Comparison of ENCODE assay signal across 10 mouse cellular contexts in genomic region chr1:161748138-161748537, GRCm38 (mm10). TPM values are rescaled to one million over a fixed set of nuclear protein-coding genes. Genes with fewer than 3 reads are reported as not detected.
DNase-seq lines count a peak whose midpoint lies in the region; ATAC-seq and TF ChIP-seq lines count a peak whose summit lies in the region.
"Had no signal": no experiment of that assay in that cellular context is flagged by ENCODE, and none has a peak within 500 bp of the region (broad histone marks: within the 10 kb centered on the region; RNA-seq: fewer than 3 reads in every experiment).

No protein-coding gene starts in this region.

- TF ChIP-seq EP300 in heart, adult 2 months (IDR thresholded peaks at IDR 0.05; ENCODE audit: insufficient read depth, low read depth, low read length), result no peak
- TF ChIP-seq EP300 in CH12.LX (IDR thresholded peaks at IDR 0.05; ENCODE audit: low read length), result no peak

- dilution Hi-C loops in CH12.LX (cut with MboI; ENCODE audit: extremely low pct_ligation_motif_present, extremely low pct_unique_long_range_greater_than_20kb, low sequenced_read_pairs), result no loop called here

- H3K9me3 ChIP-seq in heart, embryonic 11.5 days (replicated peaks; ENCODE audit: control insufficient read depth, low read length), result no peaks in the 10 kb centered on the region
- H3K9me3 ChIP-seq in CH12.LX (replicated peaks; ENCODE audit: low read length), result no peaks in the 10 kb centered on the region
- no peaks in the 10 kb centered on the region for H3K9me3 ChIP-seq in megakaryocyte, embryonic 14.5 days
- H3K9me3 ChIP-seq: neural tube, embryonic 12.5 days had no signal

- H3K36me3 ChIP-seq in heart, adult 2 months (ENCODE audit: control insufficient read depth, insufficient read depth, low read length), result no peaks in the 10 kb centered on the region
- H3K36me3 ChIP-seq in heart, embryonic 11.5 days (ENCODE audit: control insufficient read depth, insufficient read depth, low read length), result no peaks in the 10 kb centered on the region
- H3K36me3 ChIP-seq in CH12.LX (replicated peaks in 1 of 2; ENCODE audit: control insufficient read depth in 1 of 2, insufficient read depth in 1 of 2, low read length in 1 of 2), result no peaks in the 10 kb centered on the region
- H3K36me3 ChIP-seq in megakaryocyte, embryonic 14.5 days (replicated peaks; ENCODE audit: low read length), result no peaks in the 10 kb centered on the region
- H3K36me3 ChIP-seq: neural tube, embryonic 12.5 days had no signal

- intact Hi-C loops in heart, adult 2 months (cut with DNase I), result no loop called here

- H3K4me2 ChIP-seq in heart, embryonic 11.5 days, result no peak overlapping the region
- peak overlapping the region; percentile 95 for H3K4me2 ChIP-seq in CH12.LX (ENCODE audit: insufficient read depth, low read depth, poor library complexity, severe bottlenecking)
- H3K4me2 ChIP-seq: neural tube, embryonic 12.5 days had no signal

- peak; percentile 81 for TF ChIP-seq CTCF in heart, adult 2 months (IDR thresholded peaks at IDR 0.05)
- TF ChIP-seq CTCF in CH12.LX (conservative IDR thresholded peaks at IDR 0.05 in 1 of 2, IDR thresholded peaks at IDR 0.05 in 1 of 2; ENCODE audit: low read depth in 2 of 2, low read length in 2 of 2), result peak; percentile 95 to 98
- peak; percentile 69 for TF ChIP-seq CTCF in bone marrow, adult 2 months (IDR thresholded peaks at IDR 0.05; ENCODE audit: control insufficient read depth, insufficient read depth, low read length)

- no peak overlapping the region for H3K27ac ChIP-seq in heart, adult 2 months
- no peak overlapping the region for H3K27ac ChIP-seq in heart, embryonic 11.5 days (ENCODE audit: low read depth, low read length)
- H3K27ac ChIP-seq in CH12.LX (ENCODE audit: insufficient read depth, low read depth), result no peak overlapping the region
- H3K27ac ChIP-seq in bone marrow, adult 2 months (ENCODE audit: control insufficient read depth, insufficient read depth, low read depth, low read length, poor library complexity), result no peak overlapping the region
- H3K27ac ChIP-seq: neural tube, embryonic 12.5 days had no signal

- DNase-seq in heart, adult 2 months, result peak; percentile 39 to 54
- peak; percentile 91 for DNase-seq in CH12.LX (ENCODE audit: extremely low read depth)
- DNase-seq in frontal cortex, postnatal 14 days (ENCODE audit: low spot score in 2 of 2), result peak; percentile 13 to 49
- DNase-seq in layer of hippocampus, postnatal 14 days (ENCODE audit: low spot score in 2 of 2), result peak; percentile 52 to 53
- peak; percentile 64 to 68 for DNase-seq in spleen, postnatal 36 days (ENCODE audit: low spot score in 2 of 2)

- no peak overlapping the region for H3K9ac ChIP-seq in heart, adult 2 months (ENCODE audit: low read depth, low read length)
- no peak overlapping the region for H3K9ac ChIP-seq in heart, embryonic 11.5 days (ENCODE audit: low read depth, low read length)
- H3K9ac ChIP-seq in CH12.LX (ENCODE audit: insufficient read depth, low read depth), result peak overlapping the region; percentile 39; the same call in 1 of the 2 replicates
- H3K9ac ChIP-seq: neural tube, embryonic 12.5 days had no signal

- TF ChIP-seq RAD21 in CH12.LX (IDR thresholded peaks at IDR 0.05; ENCODE audit: low read depth, low read length), result peak; percentile 99

- no peaks in the 10 kb centered on the region for H3K79me2 ChIP-seq in heart, adult 2 months (replicated peaks; ENCODE audit: control insufficient read depth, insufficient read depth, low read length)
- no peaks in the 10 kb centered on the region for H3K79me2 ChIP-seq in CH12.LX (replicated peaks; ENCODE audit: control insufficient read depth, extremely low read depth, insufficient read depth, poor library complexity, severe bottlenecking)

- WGBS in heart, adult 2 months, result 22% methylated on average over 8 of the region's 8 CpGs
- WGBS in heart, embryonic 11.5 days (ENCODE audit: insufficient replicate concordance), result 30% methylated on average over 8 of the region's 8 CpGs
- 4% methylated on average over 8 of the region's 8 CpGs for WGBS in bone marrow, adult 2 months

- TF ChIP-seq POLR2A in heart, adult 2 months (IDR thresholded peaks at IDR 0.05; ENCODE audit: insufficient read depth, low read depth, low read length), result no peak
- TF ChIP-seq POLR2A in CH12.LX (IDR thresholded peaks at IDR 0.05; ENCODE audit: low read depth, low read length), result no peak
- TF ChIP-seq POLR2A in bone marrow, adult 2 months (IDR thresholded peaks at IDR 0.05; ENCODE audit: borderline replicate concordance, control insufficient read depth, low read depth, low read length), result no peak

- no peak for ATAC-seq in heart, embryonic 11.5 days (replicated peaks; ENCODE audit: insufficient number of reproducible peaks, low FRiP score, low TSS enrichment)

- no peaks in the 10 kb centered on the region for H3K27me3 ChIP-seq in heart, adult 2 months (ENCODE audit: control insufficient read depth, insufficient read depth, low read length)
- peaks cover 3% of the 10 kb centered on the region; the same call in 1 of the 2 replicates for H3K27me3 ChIP-seq in heart, embryonic 11.5 days (ENCODE audit: control insufficient read depth, insufficient read depth, low read length)
- H3K27me3 ChIP-seq in CH12.LX (replicated peaks), result no peaks in the 10 kb centered on the region
- H3K27me3 ChIP-seq in megakaryocyte, embryonic 14.5 days (replicated peaks), result peaks cover 23% of the 10 kb centered on the region
- H3K27me3 ChIP-seq: neural tube, embryonic 12.5 days had no signal

- in situ Hi-C loops in CH12.LX (cut with MboI; ENCODE audit: low pct_ligation_motif_present, low pct_unique_long_range_greater_than_20kb, low sequenced_read_pairs), result loop anchor here (5.0 to 25.0 kb wide), 4 partner anchors 74 to 686 kb away; partner anchors contain the start of genes Cenpl and Dars2

- no peak overlapping the region for H3K4me3 ChIP-seq in heart, adult 2 months
- no peak overlapping the region for H3K4me3 ChIP-seq in heart, embryonic 11.5 days (ENCODE audit: low read depth, low read length)
- H3K4me3 ChIP-seq in CH12.LX (replicated peaks in 1 of 3; ENCODE audit: low read depth in 2 of 3, low read length in 2 of 3, poor library complexity in 1 of 3), result no peak overlapping the region
- no peak overlapping the region for H3K4me3 ChIP-seq in bone marrow, adult 2 months (replicated peaks; ENCODE audit: control insufficient read depth, low read depth, low read length)
- peak overlapping the region; percentile 86 for H3K4me3 ChIP-seq in megakaryocyte, embryonic 14.5 days (replicated peaks)
- H3K4me3 ChIP-seq: neural tube, embryonic 12.5 days had no signal

- no peaks in the 10 kb centered on the region for H3K4me1 ChIP-seq in heart, adult 2 months (ENCODE audit: control insufficient read depth, insufficient read depth, low read length)
- 0 out of 2 replicates have a peak, but pooled peaks cover 7% of the 10 kb centered on the region for H3K4me1 ChIP-seq in heart, embryonic 11.5 days (ENCODE audit: control insufficient read depth, insufficient read depth, low read length)
- H3K4me1 ChIP-seq in CH12.LX (ENCODE audit: control insufficient read depth in 1 of 2, insufficient read depth in 2 of 2), result peaks cover 4 to 36% of the 10 kb centered on the region in 2 experiments
- H3K4me1 ChIP-seq in bone marrow, adult 2 months (ENCODE audit: control insufficient read depth, insufficient read depth, low read length), result no peaks in the 10 kb centered on the region
- H3K4me1 ChIP-seq in megakaryocyte, embryonic 14.5 days, result peaks cover 35% of the 10 kb centered on the region
- H3K4me1 ChIP-seq: neural tube, embryonic 12.5 days had no signal

TF ChIP-seq in CH12.LX, 34 proteins besides CTCF, POLR2A, EP300 and RAD21 (continues in another document):
- TF ChIP-seq MEF2A (IDR thresholded peaks at IDR 0.05; ENCODE audit: borderline replicate concordance, low read depth, low read length) (peak; percentile 54; the same call in 1 of the 2 replicates), UBTF (IDR thresholded peaks at IDR 0.05; ENCODE audit: low read depth, low read length) (no peak), GABPA (IDR thresholded peaks at IDR 0.05; ENCODE audit: insufficient replicate concordance, low read depth, low read length) (no peak), MAZ (IDR thresholded peaks at IDR 0.05; ENCODE audit: low read depth, low read length) (no peak; the same call in 1 of the 2 replicates), IRF4 (IDR thresholded peaks at IDR 0.05; ENCODE audit: low read depth, low read length) (peak; percentile 64), HCFC1 (IDR thresholded peaks at IDR 0.05; ENCODE audit: low read depth, low read length) (0 out of 2 replicates have a peak, but pooled peaks have one; percentile 45), JUN (IDR thresholded peaks at IDR 0.05; ENCODE audit: insufficient read depth, low read depth, low read length) (no peak), ZKSCAN1 (IDR thresholded peaks at IDR 0.05; ENCODE audit: borderline replicate concordance, low read depth, low read length) (no peak), ZNF384 (IDR thresholded peaks at IDR 0.05; ENCODE audit: low read depth, low read length) (peak; percentile 80), RCOR1 (conservative IDR thresholded peaks at IDR 0.05; ENCODE audit: low read depth, low read length) (no peak), PAX5 (IDR thresholded peaks at IDR 0.05; ENCODE audit: low read length) (no peak), NRF1 (IDR thresholded peaks at IDR 0.05; ENCODE audit: low read depth, low read length) (no peak), MAFK (IDR thresholded peaks at IDR 0.05; ENCODE audit: insufficient replicate concordance, low read length) (no peak), TCF12 (IDR thresholded peaks at IDR 0.05; ENCODE audit: low read depth, low read length) (peak; percentile 50), ELF1 (IDR thresholded peaks at IDR 0.05; ENCODE audit: low read depth, low read length) (peak; percentile 46; the same call in 1 of the 2 replicates), ZMIZ1 (IDR thresholded peaks at IDR 0.05; ENCODE audit: low read depth, low read length) (no peak), JUND (conservative IDR thresholded peaks at IDR 0.05; ENCODE audit: low read depth, low read length) (0 out of 2 replicates have a peak, but pooled peaks have one; percentile 25), POLR2AphosphoS2 (IDR thresholded peaks at IDR 0.05; ENCODE audit: low read depth, low read length) (no peak), MAX (IDR thresholded peaks at IDR 0.05; ENCODE audit: low read length) (no peak)

RNA-seq across cellular contexts. Expression of gene Fasl, which starts 40.2 kb away (rescaled TPM):
- not detected for total RNA-seq in heart, adult 2 months (2021)
- polyA plus RNA-seq in heart, adult 2 months (2012; rRNA removed), result 0.10 TPM in 1 of 2 replicates, not detected in the other
- polyA plus RNA-seq in heart, embryonic 11.5 days (2014; fragmentation: Nextera tagmentation; extraction: Ambion mirVana), result not detected in 2 replicates
- 0.08 TPM in 2 replicates for total RNA-seq in CH12.LX (2012; rRNA removed)
- total RNA-seq in CH12.LX (2014; rRNA removed), result 0.32 and 0.35 TPM in 2 replicates
- not detected in 2 replicates for polyA plus RNA-seq in CH12.LX (2012; ENCODE audit: insufficient read length, low read depth)
- polyA plus RNA-seq in bone marrow, adult 2 months (2011; ENCODE audit: insufficient read depth, insufficient read length, low replicate concordance, missing spikeins), result 1.5 TPM in 1 of 2 replicates, not detected in the other
- total RNA-seq in layer of hippocampus, postnatal 14 days (2021), result not detected
- polyA plus RNA-seq in megakaryocyte, embryonic 14.5 days (2012; ENCODE audit: insufficient read depth, low replicate concordance), result 0.09 and 2.0 TPM in 2 replicates
- polyA plus RNA-seq: embryonic facial prominence, embryonic 14.5 days had no signal

Comparison
In these comparisons a context has a peak if more than half of its experiments do, and no peak if none do; other contexts are left out.
1. DNase-seq: peak in every context shown above with its lines; median percentile 91 in CH12.LX; 66 in spleen, postnatal 36 days; 52 in layer of hippocampus, postnatal 14 days; 46 in heart, adult 2 months; 31 in frontal cortex, postnatal 14 days.